Mouse (Mus musculus): ENCODE measurements around the gene Fuca2. TPM values are rescaled to one million over a fixed set of nuclear protein-coding genes. Genes with fewer than 3 reads are reported as not detected.

Gene Fuca2
- polyA plus RNA-seq, 1 experiment from 2014 or later = 40.1 TPM

- Histone ChIP-seq H3K9ac (replicated peaks; ENCODE audit: low read length) (no peak overlapping the region), H3K4me1 (ENCODE audit: control insufficient read depth, insufficient read depth, low read length) (no peaks in the 10 kb centered on the region), H3K27me3 (ENCODE audit: control insufficient read depth, insufficient read depth, low read length) (no peaks in the 10 kb centered on the region), H3K4me2 (ENCODE audit: low read depth, low read length) (no peak overlapping the region), H3K4me3 (ENCODE audit: low read depth, low read length) (no peak overlapping the region), H3K36me3 (replicated peaks; ENCODE audit: control insufficient read depth, insufficient read depth, low read depth, low read length) (peaks cover 2% of the 10 kb centered on the region; the same call in 1 of the 2 replicates), H3K27ac (replicated peaks; ENCODE audit: low read depth, low read length) (no peak overlapping the region), H3K9me3 (replicated peaks; ENCODE audit: control insufficient read depth, low read length) (no peaks in the 10 kb centered on the region)
- DNase-seq (ENCODE audit: low spot score) = no peak
- no peak for ATAC-seq (replicated peaks; ENCODE audit: insufficient number of reproducible peaks, low FRiP score, low TSS enrichment, low read depth)
- WGBS = 89% methylated on average over 7 of the region's 7 CpGs
Measured at GRCm38 (mm10) chr10:13539769-13540333, 40.5 kb downstream of the Fuca2 start.

- no peak for ATAC-seq (replicated peaks; ENCODE audit: insufficient number of reproducible peaks, low FRiP score, low TSS enrichment, low read depth)
- Histone ChIP-seq H3K4me2 (ENCODE audit: low read depth, low read length) (no peak overlapping the region), H3K27ac (replicated peaks; ENCODE audit: low read depth, low read length) (no peak overlapping the region), H3K36me3 (replicated peaks; ENCODE audit: control insufficient read depth, insufficient read depth, low read depth, low read length) (no peaks in the 10 kb centered on the region; the same call in 1 of the 2 replicates), H3K9ac (replicated peaks; ENCODE audit: low read length) (no peak overlapping the region), H3K4me1 (ENCODE audit: control insufficient read depth, insufficient read depth, low read length) (no peaks in the 10 kb centered on the region), H3K9me3 (replicated peaks; ENCODE audit: control insufficient read depth, low read length) (no peaks in the 10 kb centered on the region), H3K27me3 (ENCODE audit: control insufficient read depth, insufficient read depth, low read length) (no peaks in the 10 kb centered on the region), H3K4me3 (ENCODE audit: low read depth, low read length) (no peak overlapping the region)
- 95% methylated on average over 5 of the region's 5 CpGs for WGBS
- no peak for DNase-seq (ENCODE audit: low spot score)
Measured at GRCm38 (mm10) chr10:13541721-13542120, 42.4 kb downstream of the Fuca2 start.

- Histone ChIP-seq H3K4me1 (ENCODE audit: control insufficient read depth, insufficient read depth, low read length) (no peaks in the 10 kb centered on the region), H3K27me3 (ENCODE audit: control insufficient read depth, insufficient read depth, low read length) (no peaks in the 10 kb centered on the region), H3K9ac (replicated peaks; ENCODE audit: low read length) (peak within 1 kb of the TSS; percentile 76), H3K27ac (replicated peaks; ENCODE audit: low read depth, low read length) (peak within 1 kb of the TSS; percentile 20; the same call in 1 of the 2 replicates), H3K4me3 (ENCODE audit: low read depth, low read length) (peak within 1 kb of the TSS; percentile 65), H3K9me3 (replicated peaks; ENCODE audit: control insufficient read depth, low read length) (no peaks in the 10 kb centered on the region), H3K36me3 (replicated peaks; ENCODE audit: control insufficient read depth, insufficient read depth, low read depth, low read length) (no peaks in the 10 kb centered on the region), H3K4me2 (ENCODE audit: low read depth, low read length) (peak within 1 kb of the TSS; percentile 62)
- ATAC-seq (replicated peaks; ENCODE audit: insufficient number of reproducible peaks, low FRiP score, low TSS enrichment, low read depth) = peak; percentile 97
- peak; percentile 93 for DNase-seq (ENCODE audit: low spot score)
- WGBS = under 1% methylated on average over 51 of the region's 51 CpGs
Measured at GRCm38 (mm10) chr10:13552646-13553497, 53.5 kb downstream of the Fuca2 start, which contains the start of the genes Adat2 and Pex3. Gene Adat2 (plus strand): TSS chr10:13552894. Gene Pex3 (minus strand): TSS chr10:13553142.

GRCm38 (mm10) chr10:13553498-13553985 is 54.2 kb downstream of the Fuca2 start:
- ATAC-seq (replicated peaks; ENCODE audit: insufficient number of reproducible peaks, low FRiP score, low TSS enrichment, low read depth) (no peak), DNase-seq (ENCODE audit: low spot score) (no peak)
- Histone ChIP-seq H3K4me1 (ENCODE audit: control insufficient read depth, insufficient read depth, low read length) (no peaks in the 10 kb centered on the region), H3K9ac (replicated peaks; ENCODE audit: low read length) (peak overlapping the region; percentile 76), H3K27ac (replicated peaks; ENCODE audit: low read depth, low read length) (no peak overlapping the region), H3K9me3 (replicated peaks; ENCODE audit: control insufficient read depth, low read length) (no peaks in the 10 kb centered on the region), H3K4me2 (ENCODE audit: low read depth, low read length) (peak overlapping the region; percentile 62), H3K36me3 (replicated peaks; ENCODE audit: control insufficient read depth, insufficient read depth, low read depth, low read length) (no peaks in the 10 kb centered on the region), H3K27me3 (ENCODE audit: control insufficient read depth, insufficient read depth, low read length) (no peaks in the 10 kb centered on the region), H3K4me3 (ENCODE audit: low read depth, low read length) (peak overlapping the region; percentile 65)
- 27% methylated on average over 10 of the region's 10 CpGs for WGBS

- no peaks in the 10 kb centered on the region for H3K9me3 ChIP-seq (replicated peaks; ENCODE audit: control insufficient read depth, low read length)
- ATAC-seq (replicated peaks; ENCODE audit: insufficient number of reproducible peaks, low FRiP score, low TSS enrichment, low read depth) = no peak
Measured at GRCm38 (mm10) chr10:13554316-13554715, 55.0 kb downstream of the Fuca2 start.

GRCm38 (mm10) chr10:13560014-13560674 is 60.8 kb downstream of the Fuca2 start:
- H3K9ac ChIP-seq (replicated peaks; ENCODE audit: low read length) = no peak overlapping the region
- whole genome bisulfite sequencing = 91% methylated on average over 13 of the region's 13 CpGs
- H3K4me2 ChIP-seq (ENCODE audit: low read depth, low read length) = no peak overlapping the region
- no peaks in the 10 kb centered on the region; the same call in 1 of the 2 replicates for H3K36me3 ChIP-seq (replicated peaks; ENCODE audit: control insufficient read depth, insufficient read depth, low read depth, low read length)
- H3K9me3 ChIP-seq (replicated peaks; ENCODE audit: control insufficient read depth, low read length) = no peaks in the 10 kb centered on the region
- no peak overlapping the region for H3K27ac ChIP-seq (replicated peaks; ENCODE audit: low read depth, low read length)
- no peaks in the 10 kb centered on the region for H3K27me3 ChIP-seq (ENCODE audit: control insufficient read depth, insufficient read depth, low read length)
- DNase-seq (ENCODE audit: low spot score) (no peak), ATAC-seq (replicated peaks; ENCODE audit: insufficient number of reproducible peaks, low FRiP score, low TSS enrichment, low read depth) (no peak)
- no peak overlapping the region for H3K4me3 ChIP-seq (ENCODE audit: low read depth, low read length)
- no peaks in the 10 kb centered on the region for H3K4me1 ChIP-seq (ENCODE audit: control insufficient read depth, insufficient read depth, low read length)

More at GRCm38 (mm10) chr10:13554316-13554715, 55.0 kb downstream of the Fuca2 start:
- Histone ChIP-seq H3K9ac (replicated peaks; ENCODE audit: low read length) (no peak overlapping the region), H3K4me1 (ENCODE audit: control insufficient read depth, insufficient read depth, low read length) (no peaks in the 10 kb centered on the region), H3K36me3 (replicated peaks; ENCODE audit: control insufficient read depth, insufficient read depth, low read depth, low read length) (no peaks in the 10 kb centered on the region), H3K27ac (replicated peaks; ENCODE audit: low read depth, low read length) (no peak overlapping the region), H3K4me3 (ENCODE audit: low read depth, low read length) (no peak overlapping the region), H3K27me3 (ENCODE audit: control insufficient read depth, insufficient read depth, low read length) (no peaks in the 10 kb centered on the region), H3K4me2 (ENCODE audit: low read depth, low read length) (no peak overlapping the region)
- WGBS = 95% methylated on average over 1 of the region's 1 CpGs
- DNase-seq (ENCODE audit: low spot score) = no peak

GRCm38 (mm10) chr10:13564364-13565079 is 65.2 kb downstream of the Fuca2 start:
- Histone ChIP-seq H3K4me3 (ENCODE audit: low read depth, low read length) (no peak overlapping the region), H3K4me1 (ENCODE audit: control insufficient read depth, insufficient read depth, low read length) (no peaks in the 10 kb centered on the region), H3K27me3 (ENCODE audit: control insufficient read depth, insufficient read depth, low read length) (no peaks in the 10 kb centered on the region), H3K27ac (replicated peaks; ENCODE audit: low read depth, low read length) (no peak overlapping the region), H3K9me3 (replicated peaks; ENCODE audit: control insufficient read depth, low read length) (no peaks in the 10 kb centered on the region), H3K36me3 (replicated peaks; ENCODE audit: control insufficient read depth, insufficient read depth, low read depth, low read length) (no peaks in the 10 kb centered on the region; the same call in 1 of the 2 replicates), H3K4me2 (ENCODE audit: low read depth, low read length) (no peak overlapping the region), H3K9ac (replicated peaks; ENCODE audit: low read length) (no peak overlapping the region)
- DNase-seq (ENCODE audit: low spot score) = peak; percentile 87
- 25% methylated on average over 24 of the region's 24 CpGs for WGBS
- 0 out of 2 replicates have a peak, but pooled peaks have one; percentile 68 for ATAC-seq (replicated peaks; ENCODE audit: insufficient number of reproducible peaks, low FRiP score, low TSS enrichment, low read depth)

All from embryonic facial prominence, embryonic 11.5 days (tissue).